Mouse (Mus musculus) cerebellum, postnatal 14 days (tissue): ENCODE data around the gene Fnbp1l.

ENCODE experiments used
- DNase-seq, 2 experiments: peaks; one replicate each; pipeline ENCODE4 v3.0.0; 2021; ENCODE audit warnings: mixed read lengths in 2 of 2

Gene Fnbp1l

GRCm38 (mm10) chr3:122520875-122521274 is 98.6 kb downstream of the Fnbp1l start:
- DNase-seq = no peak

GRCm38 (mm10) chr3:122520365-122520764 is 99.2 kb downstream of the Fnbp1l start:
- DNase-seq = no peak

- no peak for DNase-seq
These were observed 100.4 kb downstream of the Fnbp1l start for GRCm38 (mm10) chr3:122519082-122519481.

- DNase-seq = peak; percentile 37 to 47
These were observed 101.2 kb downstream of the Fnbp1l start for GRCm38 (mm10) chr3:122518231-122518736.

- peak; percentile 71 to 79 for DNase-seq
These were observed 101.8 kb downstream of the Fnbp1l start for GRCm38 (mm10) chr3:122517726-122518125.

GRCm38 (mm10) chr3:122516327-122516695 is 103.2 kb downstream of the Fnbp1l start:
- peak; percentile 21 to 28 for DNase-seq

GRCm38 (mm10) chr3:122515568-122516326 is 103.8 kb downstream of the Fnbp1l start:
- DNase-seq = peak in 1 of 2 experiments; percentile 14

GRCm38 (mm10) chr3:122512725-122513375 is 106.7 kb downstream of the Fnbp1l start:
- no peak for DNase-seq

- peak in 1 of 2 experiments; percentile 20 for DNase-seq
These were observed 107.5 kb downstream of the Fnbp1l start for GRCm38 (mm10) chr3:122511721-122512619.

GRCm38 (mm10) chr3:122510932-122511331 is 108.6 kb downstream of the Fnbp1l start:
- DNase-seq = no peak

GRCm38 (mm10) chr3:122510240-122510750 is 109.2 kb downstream of the Fnbp1l start:
- DNase-seq = no peak

GRCm38 (mm10) chr3:122509534-122510239 is 109.8 kb downstream of the Fnbp1l start:
- DNase-seq = peak in 1 of 2 experiments; percentile 31

- DNase-seq = peak; percentile 70 to 82
These were observed 110.4 kb downstream of the Fnbp1l start for GRCm38 (mm10) chr3:122509084-122509483.

- no peak for DNase-seq
These were observed 111.7 kb downstream of the Fnbp1l start for GRCm38 (mm10) chr3:122507826-122508225.

- DNase-seq = no peak
These were observed 113.1 kb downstream of the Fnbp1l start for GRCm38 (mm10) chr3:122506343-122506916.

- DNase-seq = no peak
These were observed 118.6 kb downstream of the Fnbp1l start for GRCm38 (mm10) chr3:122500929-122501328.

- no peak for DNase-seq
These were observed 119.9 kb downstream of the Fnbp1l start for GRCm38 (mm10) chr3:122499647-122500046.

- DNase-seq = no peak
These were observed 121.0 kb downstream of the Fnbp1l start for GRCm38 (mm10) chr3:122498528-122498927.

- DNase-seq = no peak
These were observed 121.6 kb downstream of the Fnbp1l start for GRCm38 (mm10) chr3:122497871-122498270.

GRCm38 (mm10) chr3:122494764-122495163 is 124.8 kb downstream of the Fnbp1l start:
- no peak for DNase-seq

- DNase-seq = no peak
These were observed 126.5 kb downstream of the Fnbp1l start for GRCm38 (mm10) chr3:122492872-122493615.
